Mouse (Mus musculus) MEL (cell line): ENCODE measurements around the gene Cpm. TPM values are rescaled to one million over a fixed set of nuclear protein-coding genes. Genes with fewer than 3 reads are reported as not detected.

ENCODE experiments used
- DNase-seq: peaks from one replicate; pipeline ENCODE4 v3.0.0; 2011; ENCODE audit warnings: low read depth, low spot score
- H3K27ac ChIP-seq: 2 replicates; pipeline ENCODE4 v1.5.1; 2012; ENCODE audit warnings: low read depth, mild to moderate bottlenecking, control low read depth, low read length, moderate library complexity; ENCODE audit not compliant: control insufficient read depth
- H3K27me3 ChIP-seq, 2 experiments: fragments of 150-350 bp in 1 of 2; sonication (generic) in 1 of 2; 2 replicates each; pipeline ENCODE4 v1.6.1; 2012; ENCODE audit warnings: low read length in 2 of 2, mild to moderate bottlenecking in 2 of 2, improper control_type of control experiment in 1 of 2, moderate library complexity in 1 of 2; ENCODE audit not compliant: insufficient read depth in 2 of 2, control insufficient read depth in 1 of 2
- H3K36me3 ChIP-seq, 2 experiments: 2 replicates each; pipeline ENCODE4 v1.6.1; 2012 to 2014; ENCODE audit warnings: low read length in 2 of 2, improper control_type of control experiment in 1 of 2, inconsistent platforms in 1 of 2, mild to moderate bottlenecking in 1 of 2; ENCODE audit not compliant: insufficient read depth in 2 of 2, control insufficient read depth in 1 of 2
- H3K4me1 ChIP-seq, 2 experiments: fragments of 150-350 bp in 1 of 2; sonication (generic) in 1 of 2; 2 replicates each; pipeline ENCODE4 v1.6.1; 2012; ENCODE audit warnings: low read length in 2 of 2, improper control_type of control experiment in 1 of 2, mild to moderate bottlenecking in 1 of 2; ENCODE audit not compliant: insufficient read depth in 2 of 2, control insufficient read depth in 1 of 2
- H3K4me3 ChIP-seq, 2 experiments: fragments of 150-350 bp in 1 of 2; sonication (generic) in 1 of 2; 2 replicates each; pipeline ENCODE4 v1.5.1; 2012; ENCODE audit warnings: low read depth in 2 of 2, low read length in 2 of 2, mild to moderate bottlenecking in 2 of 2, moderate library complexity in 2 of 2, control low read depth in 1 of 2, improper control_type of control experiment in 1 of 2; ENCODE audit not compliant: control insufficient read depth in 1 of 2, insufficient read depth in 1 of 2
- H3K79me2 ChIP-seq: 2 replicates; pipeline ENCODE4 v1.6.1; 2012; ENCODE audit warnings: mild to moderate bottlenecking, low read length, moderate library complexity; ENCODE audit not compliant: control insufficient read depth, poor library complexity, insufficient read depth
- H3K9ac ChIP-seq: 2 replicates; pipeline ENCODE4 v1.6.1; 2012; ENCODE audit warnings: low read depth, mild to moderate bottlenecking, control low read depth, low read length, moderate library complexity; ENCODE audit not compliant: control insufficient read depth, poor library complexity, severe bottlenecking
- H3K9me3 ChIP-seq: fragments of 150-350 bp; sonication (generic); replicated peaks from 2 replicates; pipeline ENCODE4 v1.6.1; 2012; ENCODE audit warnings: mild to moderate bottlenecking, low read length, improper control_type of control experiment, moderate library complexity; ENCODE audit not compliant: insufficient read depth
- BHLHE40 ChIP-seq: IDR thresholded peaks from 2 replicates; pipeline ENCODE4 v1.6.1; 2012; ENCODE audit warnings: low read depth, mild to moderate bottlenecking, inconsistent platforms, low read length, improper control_type of control experiment, borderline replicate concordance
- CHD1 ChIP-seq: IDR thresholded peaks from 2 replicates; pipeline ENCODE4 v1.6.1; 2012; ENCODE audit warnings: low read depth, mild to moderate bottlenecking, inconsistent platforms, low read length, improper control_type of control experiment
- CHD2 ChIP-seq: IDR thresholded peaks from 2 replicates; pipeline ENCODE4 v1.6.1; 2011; ENCODE audit warnings: low read length, improper control_type of control experiment
- E2F4 ChIP-seq: IDR thresholded peaks from 2 replicates; pipeline ENCODE4 v1.6.1; 2011; ENCODE audit warnings: low read depth, low read length, improper control_type of control experiment, borderline replicate concordance
- ELF1 ChIP-seq: IDR thresholded peaks from 2 replicates; pipeline ENCODE4 v1.6.1; 2014; ENCODE audit warnings: low read depth, mild to moderate bottlenecking, inconsistent platforms, low read length, improper control_type of control experiment, moderate library complexity
- ETS1 ChIP-seq: IDR thresholded peaks from 2 replicates; pipeline ENCODE4 v1.6.1; 2012; ENCODE audit warnings: low read depth, mild to moderate bottlenecking, inconsistent platforms, low read length, improper control_type of control experiment, moderate library complexity
- GABPA ChIP-seq: IDR thresholded peaks from 2 replicates; pipeline ENCODE4 v1.6.1; 2012; ENCODE audit warnings: low read depth, mild to moderate bottlenecking, inconsistent platforms, low read length, improper control_type of control experiment, moderate library complexity
- GATA1 ChIP-seq: IDR thresholded peaks from 2 replicates; pipeline ENCODE4 v1.6.1; 2011; ENCODE audit warnings: low read depth, low read length, improper control_type of control experiment
- JUND ChIP-seq: IDR thresholded peaks from 2 replicates; pipeline ENCODE4 v1.6.1; 2011; ENCODE audit warnings: low read depth, mild to moderate bottlenecking, improper control_type of control experiment, low read length
- KAT2A ChIP-seq: conservative IDR thresholded peaks from 2 replicates; pipeline ENCODE4 v1.6.1; 2012; ENCODE audit warnings: low read depth, low read length, improper control_type of control experiment, inconsistent platforms
- MAFK ChIP-seq: IDR thresholded peaks from 2 replicates; pipeline ENCODE4 v1.6.1; 2011; ENCODE audit warnings: low read depth, mild to moderate bottlenecking, low read length, improper control_type of control experiment, borderline replicate concordance
- MEF2A ChIP-seq: IDR thresholded peaks from 2 replicates; pipeline ENCODE4 v1.6.1; 2014; ENCODE audit warnings: low read depth, mild to moderate bottlenecking, inconsistent platforms, low read length, improper control_type of control experiment; ENCODE audit not compliant: poor library complexity, insufficient replicate concordance, severe bottlenecking; ENCODE audit errors: extremely low read depth
- MYC ChIP-seq: IDR thresholded peaks from 2 replicates; pipeline ENCODE4 v1.6.1; 2011; ENCODE audit warnings: low read depth, mild to moderate bottlenecking, low read length, improper control_type of control experiment, moderate library complexity
- NELFE ChIP-seq: IDR thresholded peaks from 2 replicates; pipeline ENCODE4 v1.6.1; 2011; ENCODE audit warnings: low read depth, low read length, improper control_type of control experiment
- POLR2AphosphoS2 ChIP-seq: IDR thresholded peaks from 2 replicates; pipeline ENCODE4 v1.6.1; 2011; ENCODE audit warnings: low read length, improper control_type of control experiment
- POLR2AphosphoS5 ChIP-seq: IDR thresholded peaks from 2 replicates; pipeline ENCODE4 v1.6.1; 2012; ENCODE audit warnings: low read depth, borderline replicate concordance, mild to moderate bottlenecking, inconsistent platforms, low read length, moderate library complexity, mixed read lengths
- RAD21 ChIP-seq: IDR thresholded peaks from 2 replicates; pipeline ENCODE4 v1.6.1; 2011; ENCODE audit warnings: mild to moderate bottlenecking, low read depth, low read length, improper control_type of control experiment
- SMC3 ChIP-seq: IDR thresholded peaks from 2 replicates; pipeline ENCODE4 v1.6.1; 2011; ENCODE audit warnings: low read depth, low read length, improper control_type of control experiment
- TBP ChIP-seq: IDR thresholded peaks from 2 replicates; pipeline ENCODE4 v1.8.0; 2011; ENCODE audit warnings: low read depth, low read length, improper control_type of control experiment
- TCF12 ChIP-seq: IDR thresholded peaks from 2 replicates; pipeline ENCODE4 v1.6.1; 2014; ENCODE audit warnings: low read depth, mild to moderate bottlenecking, inconsistent platforms, low read length, improper control_type of control experiment, moderate library complexity
- ZC3H11A ChIP-seq: IDR thresholded peaks from 2 replicates; pipeline ENCODE4 v1.6.1; 2012; ENCODE audit warnings: low read depth, mild to moderate bottlenecking, inconsistent platforms, low read length, improper control_type of control experiment
- ZKSCAN1 ChIP-seq: IDR thresholded peaks from 2 replicates; pipeline ENCODE4 v1.6.1; 2012; ENCODE audit warnings: low read depth, mild to moderate bottlenecking, inconsistent platforms, low read length, improper control_type of control experiment, moderate library complexity
- ZMIZ1 ChIP-seq: IDR thresholded peaks from 2 replicates; pipeline ENCODE4 v1.6.1; 2012; ENCODE audit warnings: low read depth, mild to moderate bottlenecking, inconsistent platforms, low read length, improper control_type of control experiment, moderate library complexity
- polyA plus RNA-seq, 2 experiments: library from polyadenylated mRNA; stranded (reverse) in 1 of 2; unstranded in 1 of 2; fragments of >175 nt in 1 of 2; fragments of >200 nt in 1 of 2; gene quantifications; 2 replicates each; pipeline versions ENCODE4 v1.2.1 to v1.2.4; 2012; ENCODE audit warnings: low replicate concordance in 2 of 2, low read depth in 1 of 2; ENCODE audit not compliant: insufficient read length in 2 of 2, insufficient read depth in 1 of 2, missing spikeins in 1 of 2
- total RNA-seq: library from RNA; depleted of rRNA; stranded (reverse); fragments of 300-350 nt; gene quantifications from 2 replicates; pipeline ENCODE4 v1.2.3, GENCODE M21; 2012

Gene Cpm
- total and polyA plus RNA-seq, 3 experiments, result 0.04 to 0.40 TPM; not detected in 1

DNA sequence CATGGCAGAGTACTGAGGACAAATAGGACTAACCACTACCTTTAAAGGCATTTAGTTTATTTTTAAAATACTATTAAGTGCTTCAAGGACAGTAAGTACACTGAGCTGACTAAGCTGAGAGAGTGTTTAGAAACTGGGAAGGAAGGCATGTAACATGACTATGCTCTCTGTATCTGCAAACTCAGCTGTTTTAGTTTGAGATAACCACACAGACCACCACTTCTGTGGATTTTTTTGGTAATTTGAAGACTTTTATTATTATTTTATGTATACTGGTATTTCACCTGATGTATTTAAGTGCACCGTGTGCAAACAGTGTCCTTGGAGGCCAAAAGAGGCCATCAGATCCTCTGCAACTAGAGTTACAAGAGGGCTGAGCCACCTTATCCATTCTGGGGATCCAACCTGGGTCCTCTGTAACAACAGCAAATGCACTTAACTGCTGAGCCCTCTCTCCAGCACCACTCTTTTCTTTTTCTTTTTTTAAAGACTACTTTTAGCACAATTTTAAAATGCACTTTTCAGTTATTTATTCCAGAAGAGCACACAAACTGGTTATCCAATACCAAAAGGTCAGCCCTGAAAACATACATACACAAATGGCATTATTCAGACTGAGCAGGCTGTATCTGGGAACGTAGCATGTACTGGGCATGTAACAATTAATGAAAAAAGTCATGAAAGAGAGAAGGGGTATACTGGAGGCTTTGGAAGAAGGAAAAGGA, 78.0 kb downstream of the Cpm start:
- Histone ChIP-seq H3K4me3 (no peak overlapping the region), H3K9me3 (no peaks in the 10 kb centered on the region), H3K27me3 (no peaks in the 10 kb centered on the region), H3K36me3 (peaks cover 14 to 19% of the 10 kb centered on the region in 2 experiments), H3K4me1 (peaks cover 0 to 8% of the 10 kb centered on the region in 2 experiments; a peak in 2 of 4 replicates), H3K27ac (no peak overlapping the region), H3K79me2 (peaks cover 39% of the 10 kb centered on the region), H3K9ac (no peak overlapping the region)
- TF ChIP-seq GATA1, result no peak
- TF ChIP-seq NELFE, result no peak
- TF ChIP-seq ETS1, result peak; percentile 34; the same call in 1 of the 2 replicates
- TF ChIP-seq TBP, result no peak
- TF ChIP-seq MAFK, result peak; percentile 74; the same call in 1 of the 2 replicates
- no peak for TF ChIP-seq E2F4
- TF ChIP-seq POLR2AphosphoS5, result no peak
- TF ChIP-seq CHD1, result no peak
- no peak for TF ChIP-seq JUND
- TF ChIP-seq CHD2, result no peak
- no peak for TF ChIP-seq TCF12
- no peak for TF ChIP-seq MYC
- no peak for TF ChIP-seq RAD21
- TF ChIP-seq ZKSCAN1, result no peak
- TF ChIP-seq ELF1, result no peak
- no peak for DNase-seq

DNA sequence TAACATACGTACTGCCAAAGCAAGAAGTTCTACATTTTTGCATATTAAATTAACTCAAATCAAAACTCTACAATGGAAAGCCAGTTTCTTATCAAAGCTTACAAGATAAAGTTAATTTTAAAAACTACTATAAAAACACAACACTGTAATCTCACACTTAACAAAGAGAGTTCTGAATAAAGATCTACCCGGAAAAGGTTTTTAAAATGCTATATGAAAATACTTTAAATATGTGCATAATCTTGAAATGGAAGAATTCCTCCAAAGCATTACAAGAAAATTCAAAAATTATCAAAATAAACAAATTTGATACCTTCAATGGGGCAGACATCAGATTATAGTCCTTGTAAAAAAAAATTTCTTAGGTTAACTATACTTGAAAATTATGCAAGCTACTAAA, 79.1 kb downstream of the Cpm start:
- H3K4me3 ChIP-seq, result peak overlapping the region in 1 of 2 experiments; percentile 85; a peak in 2 of 4 replicates
- H3K79me2 ChIP-seq, result peaks cover 39% of the 10 kb centered on the region
- peaks cover 0 to 8% of the 10 kb centered on the region in 2 experiments; a peak in 2 of 4 replicates for H3K4me1 ChIP-seq
- peak overlapping the region; percentile 99 for H3K9ac ChIP-seq
- H3K36me3 ChIP-seq, result peaks cover 12 to 14% of the 10 kb centered on the region in 2 experiments
- no peak for TF ChIP-seq BHLHE40
- TF ChIP-seq SMC3, result no peak
- TF ChIP-seq ZMIZ1, result no peak
- no peak for TF ChIP-seq KAT2A
- TF ChIP-seq ZC3H11A, result no peak
- TF ChIP-seq POLR2AphosphoS2, result no peak
- TF ChIP-seq GABPA, result no peak
- TF ChIP-seq MEF2A, result no peak
- no peak for TF ChIP-seq GATA1
- no peaks in the 10 kb centered on the region for H3K9me3 ChIP-seq
- H3K27me3 ChIP-seq, result no peaks in the 10 kb centered on the region
- no peak overlapping the region for H3K27ac ChIP-seq
- DNase-seq, result no peak
